Mouse (Mus musculus) urinary bladder, adult 18-20 months (tissue): ENCODE results near the gene Ptprn2.

ENCODE experiments used
- DNase-seq, 2 experiments: peaks; one replicate each; pipeline ENCODE4 v3.0.0; 2022; ENCODE audit warnings: low spot score in 2 of 2, mixed read lengths in 2 of 2

Gene Ptprn2

DNA sequence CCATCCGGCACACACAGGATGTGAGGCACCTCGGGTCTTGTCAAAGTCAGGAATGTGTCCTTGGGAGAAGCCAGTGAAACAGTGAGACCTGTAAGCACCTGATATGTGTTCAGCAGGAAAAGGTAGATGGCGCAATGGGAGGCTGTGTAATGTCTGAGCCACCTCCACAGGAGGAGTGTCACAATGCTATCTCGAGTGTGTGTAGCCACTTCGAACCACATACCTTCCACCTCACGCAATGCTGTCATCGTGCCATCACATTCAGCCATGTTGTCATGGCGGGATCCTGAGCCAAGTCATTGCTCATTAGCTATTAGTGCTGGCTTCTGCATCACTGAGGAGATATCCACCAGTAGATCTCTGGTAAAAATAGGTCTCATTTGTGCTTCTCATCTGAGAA lies 290.9 kb downstream of the Ptprn2 start:
- DNase-seq = no peak

DNA sequence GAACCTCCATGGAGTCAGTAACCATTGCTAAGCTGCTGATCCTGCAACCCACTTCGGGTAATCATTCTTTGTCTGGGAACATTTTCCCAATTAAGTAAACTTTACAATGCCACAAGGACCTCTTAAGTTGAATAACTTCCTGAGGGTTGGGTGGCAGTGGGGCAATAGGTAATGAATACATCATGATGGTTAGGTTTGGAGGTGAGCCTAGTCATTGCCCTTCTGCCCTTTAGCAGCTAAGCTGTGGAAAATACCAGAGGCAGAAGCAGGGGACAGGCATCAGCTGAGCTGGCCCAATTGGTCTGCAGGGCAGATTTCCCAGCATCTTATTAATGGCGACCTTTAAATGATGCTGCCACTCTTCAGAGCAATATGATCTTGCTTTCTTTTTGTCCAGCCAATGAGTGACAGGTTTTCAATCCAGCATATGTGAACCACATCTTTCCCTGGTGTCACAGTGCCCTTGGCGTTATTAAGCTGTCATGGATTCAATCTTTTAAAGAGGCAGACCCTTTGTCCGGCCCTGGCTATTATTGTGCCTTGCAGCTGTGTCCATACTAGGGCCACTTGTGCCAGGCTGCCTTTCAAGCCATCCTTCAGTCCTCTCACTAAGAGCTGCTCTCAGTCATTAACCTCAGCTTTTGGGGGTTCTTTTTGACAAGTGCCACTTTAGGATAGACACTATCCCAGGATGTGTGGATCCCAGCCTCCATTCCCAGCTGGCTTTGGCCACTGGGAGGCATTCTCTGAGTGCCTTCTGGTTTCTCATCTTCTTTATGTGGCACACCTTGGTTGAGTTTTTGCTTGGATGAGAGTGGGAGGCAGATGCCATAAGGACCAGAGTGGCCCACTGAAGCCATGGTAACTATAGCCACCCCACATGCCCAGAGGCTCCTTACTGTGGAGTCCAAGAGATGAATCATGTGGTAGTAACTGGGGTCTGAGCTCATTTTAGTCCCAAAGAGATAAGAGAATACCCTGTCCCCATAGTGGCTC lies 292.9 kb downstream of the Ptprn2 start:
- DNase-seq = no peak

DNA sequence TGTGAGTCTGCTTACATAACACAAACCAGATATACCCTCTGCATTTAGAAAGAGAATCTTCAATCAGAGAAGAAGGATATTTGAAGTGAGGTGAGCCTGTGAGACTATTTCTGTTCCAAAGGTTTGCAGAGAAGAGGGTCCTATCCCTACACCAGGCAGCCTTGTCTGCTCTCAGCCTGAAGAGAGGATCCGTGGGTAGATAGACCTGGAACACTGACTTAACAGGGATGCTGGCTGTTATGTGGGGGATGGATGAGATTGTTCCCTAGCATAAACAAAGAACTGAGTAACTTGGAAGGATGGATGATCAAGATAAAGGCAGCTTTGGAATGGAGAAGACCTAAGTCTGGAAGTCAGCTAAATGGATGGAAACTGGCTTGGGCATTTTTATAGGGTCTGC lies 294.9 kb downstream of the Ptprn2 start:
- no peak for DNase-seq

DNA sequence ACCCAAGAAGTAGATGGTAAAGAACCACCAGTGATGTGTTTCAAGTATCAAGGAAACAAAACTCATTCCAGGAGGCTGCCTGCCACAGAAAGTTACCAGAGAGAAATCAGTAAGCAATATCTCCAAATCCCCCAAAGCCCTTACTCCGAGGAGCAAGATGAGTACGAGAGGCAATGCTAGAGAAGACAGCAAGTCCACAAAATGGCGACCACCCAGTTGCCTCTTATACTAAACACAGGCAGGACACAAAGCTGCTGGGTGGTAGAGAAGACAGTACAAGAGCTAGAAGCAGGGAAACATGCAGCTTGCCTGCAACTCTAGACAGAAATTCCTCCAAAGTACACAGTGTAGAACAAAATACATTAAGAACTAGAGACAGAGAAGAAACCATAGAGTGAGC lies 300.2 kb downstream of the Ptprn2 start:
- DNase-seq = no peak

DNA sequence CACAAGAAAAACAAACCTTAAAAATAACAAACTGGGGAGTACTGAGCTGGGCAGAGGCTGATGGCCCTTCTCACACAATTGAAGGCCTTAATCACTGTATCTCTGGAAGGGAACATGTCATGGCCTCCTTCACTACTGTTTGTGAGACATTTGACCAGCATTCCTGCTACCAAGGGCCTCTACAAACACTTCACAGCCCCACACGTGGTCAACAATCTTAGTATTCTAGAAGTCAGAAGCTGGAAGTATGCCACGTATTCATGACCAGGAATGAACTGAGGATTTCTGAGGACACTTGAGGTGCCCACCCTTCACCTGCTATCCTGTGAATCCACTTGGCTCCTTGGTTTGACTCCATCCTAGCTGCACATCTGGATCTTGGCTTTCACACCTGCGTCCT lies 302.8 kb downstream of the Ptprn2 start:
- DNase-seq = no peak

DNA sequence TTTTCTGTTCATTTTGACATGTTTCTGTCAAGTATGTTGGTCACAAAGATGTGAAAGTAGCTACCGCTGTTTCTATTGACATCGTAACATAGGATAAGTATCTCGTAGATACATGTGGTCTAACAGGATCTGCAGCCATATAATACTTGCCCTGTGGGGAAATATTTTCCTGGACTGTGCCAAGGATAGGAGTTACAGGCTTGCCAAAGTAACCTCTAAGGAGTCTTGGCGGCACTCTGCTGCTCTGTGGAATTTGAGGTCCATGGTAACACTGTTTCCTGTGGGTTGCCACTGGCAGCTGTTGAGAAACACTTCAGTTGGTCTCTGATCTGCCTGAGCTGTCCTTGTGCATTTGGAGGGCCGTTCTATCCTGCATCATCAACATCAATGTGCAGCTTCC lies 317.8 kb downstream of the Ptprn2 start:
- no peak for DNase-seq

DNA sequence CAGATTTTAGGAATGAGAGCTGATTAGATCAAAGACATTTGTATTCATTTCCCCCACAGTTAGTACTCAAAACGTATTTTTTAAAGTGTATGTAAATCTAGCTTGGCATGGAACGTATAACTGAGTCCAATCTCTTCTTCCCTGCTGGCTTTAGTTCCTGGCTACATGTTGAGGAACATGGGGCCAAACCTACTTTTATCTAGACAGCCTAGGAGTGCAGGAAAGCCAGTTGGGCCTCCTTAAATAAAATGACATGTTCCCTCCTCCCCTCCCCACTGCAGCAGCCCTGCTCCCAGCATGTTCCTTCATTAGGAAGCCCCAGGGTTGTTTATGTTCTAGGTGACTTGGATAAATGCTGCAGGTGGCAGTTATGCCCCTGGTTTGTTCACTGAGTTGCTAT lies 319.2 kb downstream of the Ptprn2 start:
- no peak for DNase-seq

DNA sequence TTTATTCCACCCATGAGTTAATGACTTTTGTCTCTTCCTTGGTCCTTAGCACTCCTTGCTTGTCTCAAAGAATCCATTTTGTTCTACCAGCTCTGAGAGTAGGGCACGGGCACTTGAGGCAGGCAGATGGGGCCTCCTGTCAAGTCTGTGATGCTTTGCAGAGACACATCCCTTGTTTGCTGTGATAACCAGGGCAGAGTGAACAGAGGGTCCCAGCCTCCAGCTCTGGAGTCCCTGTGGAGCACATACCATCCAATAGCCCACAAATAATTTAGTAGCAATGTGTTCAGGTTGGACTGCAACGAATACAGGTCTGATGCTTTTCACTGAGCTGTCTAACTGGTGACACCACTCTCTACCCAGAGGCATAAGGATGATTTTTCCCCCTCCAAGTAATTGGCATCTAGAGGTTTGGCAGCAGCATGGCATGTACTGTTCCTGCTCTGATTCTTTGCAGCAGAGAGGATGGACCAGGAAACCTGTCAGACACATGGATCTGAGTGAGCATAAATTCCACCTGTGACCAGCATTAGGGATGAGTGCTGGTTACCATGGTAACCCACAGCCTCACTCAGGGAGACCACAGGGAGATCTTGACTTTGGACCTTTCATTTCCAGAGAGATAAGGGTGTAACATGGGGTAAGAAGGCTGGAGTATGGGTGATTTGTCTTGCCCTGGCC lies 319.7 kb downstream of the Ptprn2 start:
- DNase-seq = no peak

DNA sequence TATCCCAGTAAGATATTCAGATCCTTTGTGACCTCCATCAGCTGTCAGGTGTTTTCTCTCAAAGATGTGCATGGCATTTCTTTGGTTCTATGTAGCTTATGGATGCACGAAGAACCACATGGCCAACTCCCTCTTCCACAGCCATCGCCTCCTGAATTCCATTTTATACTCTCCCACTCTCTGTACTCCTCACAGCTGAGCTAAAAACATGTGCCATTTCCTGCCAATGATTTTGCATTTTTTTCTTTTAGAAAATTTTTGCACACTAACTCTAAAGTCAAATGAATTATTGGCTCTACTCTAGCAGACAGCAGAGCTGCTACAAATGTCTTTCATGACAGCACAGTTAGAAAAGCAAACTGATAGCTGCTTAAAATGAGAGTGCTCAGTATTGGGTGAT lies 320.6 kb downstream of the Ptprn2 start:
- DNase-seq = no peak

DNA sequence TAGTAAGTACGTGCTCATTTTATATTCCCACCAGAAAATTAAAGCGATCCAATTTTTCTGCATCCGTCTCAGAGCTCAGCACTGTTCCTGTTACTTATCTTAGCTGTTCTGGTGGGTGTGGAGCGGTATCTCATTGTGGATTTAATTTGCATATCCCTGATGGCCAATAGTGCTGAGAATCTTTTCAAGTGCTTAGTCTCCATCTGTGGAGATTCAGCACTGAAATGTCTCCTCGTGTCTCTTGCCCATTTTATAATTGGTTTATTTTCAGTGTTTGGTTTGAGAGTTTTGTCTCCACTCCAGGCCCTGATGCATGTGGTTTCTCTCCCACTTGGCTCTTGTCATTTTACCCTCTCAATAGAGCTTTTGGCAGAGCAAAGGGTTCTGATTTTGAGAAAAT lies 327.5 kb downstream of the Ptprn2 start:
- no peak for DNase-seq

DNA sequence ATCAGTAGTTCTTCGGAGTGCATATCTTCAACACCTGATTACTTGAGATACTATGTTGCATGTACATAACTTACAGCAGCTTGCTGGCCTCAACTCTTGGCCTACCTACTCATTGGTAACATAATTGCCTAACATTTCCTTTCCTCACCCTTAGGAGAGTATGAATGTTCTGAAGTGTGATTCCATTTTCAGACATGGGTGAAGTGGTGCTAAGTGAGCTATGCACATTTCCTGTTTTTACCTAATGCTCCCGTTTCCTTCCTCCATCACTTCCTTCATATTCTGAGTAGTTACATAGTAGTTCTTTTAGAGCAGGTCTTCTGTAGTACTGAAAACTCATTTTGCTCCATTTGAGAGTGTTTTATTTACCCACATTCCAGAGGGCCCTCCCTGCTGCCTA lies 334.3 kb downstream of the Ptprn2 start:
- no peak for DNase-seq

DNA sequence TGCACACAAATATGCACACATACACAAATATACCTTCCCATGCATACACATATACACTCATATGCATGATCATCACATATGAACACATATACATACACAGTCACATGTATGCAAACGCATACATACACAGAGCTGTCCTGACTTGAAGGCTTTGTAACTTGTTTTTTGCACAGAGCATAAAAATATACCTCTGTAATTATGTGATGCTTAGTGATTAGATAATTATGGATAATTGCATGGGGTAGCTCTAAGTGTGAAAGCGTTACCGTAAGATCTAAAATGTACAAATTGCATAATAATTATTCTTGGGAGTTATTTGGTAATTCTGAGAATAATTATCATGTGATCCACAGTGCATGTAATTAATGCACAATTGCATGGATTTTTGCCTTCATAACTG lies 337.8 kb downstream of the Ptprn2 start:
- DNase-seq = no peak

DNA sequence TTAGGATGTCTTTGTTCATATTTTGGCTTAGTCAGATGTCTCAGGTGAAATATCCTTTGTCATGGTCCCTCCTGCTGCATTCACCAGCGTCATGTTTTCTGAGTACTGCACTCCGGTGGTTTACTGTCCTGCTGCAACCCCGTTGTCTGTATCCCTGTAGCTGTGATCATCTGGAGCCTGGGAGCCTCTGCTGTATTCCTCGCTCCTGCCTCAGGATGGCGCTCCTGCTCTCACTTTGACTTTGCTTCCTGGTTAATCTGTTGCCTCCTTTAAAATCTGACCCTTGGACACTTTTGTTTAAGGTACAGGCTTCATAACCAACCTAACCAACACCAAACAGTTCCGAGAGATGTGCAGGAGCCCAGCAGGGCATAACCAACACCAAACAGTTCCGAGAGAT lies 342.2 kb downstream of the Ptprn2 start:
- no peak for DNase-seq

DNA sequence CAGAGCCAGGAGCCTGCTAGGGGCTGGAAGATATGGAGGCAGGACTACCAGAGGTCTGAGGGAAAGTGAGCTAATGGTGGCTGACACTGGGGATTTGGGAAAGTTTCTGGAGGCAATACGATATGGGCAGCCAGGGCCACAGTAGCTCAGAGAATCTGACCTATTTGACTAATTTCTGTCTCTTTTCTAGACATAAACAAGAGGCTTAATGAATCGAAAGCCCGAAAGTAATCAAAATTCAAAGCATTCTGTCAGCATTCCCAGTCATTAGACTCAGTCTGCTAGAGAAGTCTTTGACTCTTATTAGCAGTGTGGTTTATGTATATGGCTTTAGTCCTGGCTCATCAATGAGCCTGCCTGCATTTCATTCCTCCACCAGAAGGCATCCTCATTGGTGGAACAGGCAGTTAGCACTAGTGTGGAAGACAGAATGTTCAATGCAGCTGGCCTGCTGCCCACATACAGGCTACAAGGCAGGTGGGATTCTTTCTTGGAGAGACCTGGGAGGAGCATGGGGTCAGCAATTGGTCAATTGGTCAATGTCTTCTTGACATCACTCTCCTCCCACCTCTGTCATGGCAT lies 353.2 kb downstream of the Ptprn2 start:
- DNase-seq = no peak

DNA sequence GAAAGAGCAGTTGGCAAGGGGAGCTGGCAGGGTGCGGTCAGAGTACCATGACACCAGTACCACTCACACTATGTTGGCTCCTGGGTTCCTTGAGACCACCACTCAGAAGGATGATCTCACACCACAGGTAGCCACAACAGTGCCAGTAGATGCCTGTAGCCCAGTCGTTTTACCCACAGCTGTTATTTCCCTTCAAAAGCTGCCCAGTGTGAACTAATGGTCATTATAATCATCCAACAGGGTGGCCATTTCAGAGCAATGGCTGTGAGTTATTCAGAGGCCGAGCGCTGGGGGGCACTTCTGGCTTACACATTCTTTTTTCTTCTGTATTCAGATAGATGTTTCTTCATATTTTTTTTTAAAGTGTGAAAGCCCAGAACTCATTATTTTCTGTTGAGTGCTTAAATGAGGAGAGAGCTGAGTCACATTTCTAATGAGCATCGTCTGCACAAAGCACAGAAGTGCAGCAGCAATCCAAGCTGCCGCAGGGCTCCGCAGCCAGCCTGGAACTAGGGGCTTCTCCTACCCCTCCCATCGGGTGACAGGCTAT lies 357.3 kb downstream of the Ptprn2 start:
- no peak for DNase-seq

DNA sequence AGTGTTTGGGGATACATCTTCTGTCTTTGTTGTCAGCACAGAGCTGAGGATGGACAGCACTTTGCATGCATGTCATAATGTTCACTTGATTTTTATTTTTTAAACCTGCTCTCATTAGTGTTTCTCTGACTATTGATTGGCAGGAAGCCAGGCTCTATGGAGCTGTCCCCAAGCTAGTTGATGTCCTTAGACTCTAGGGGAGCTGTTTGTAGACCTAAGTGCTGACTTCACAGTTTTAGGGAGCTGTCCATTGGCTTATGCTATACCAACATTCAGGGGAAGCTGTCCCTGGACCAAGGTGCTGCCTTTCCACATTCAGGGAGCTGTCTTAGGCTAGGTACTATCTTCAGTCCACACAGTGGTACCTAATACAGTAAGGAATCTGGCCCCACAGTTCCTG lies 360.7 kb downstream of the Ptprn2 start:
- no peak for DNase-seq

DNA sequence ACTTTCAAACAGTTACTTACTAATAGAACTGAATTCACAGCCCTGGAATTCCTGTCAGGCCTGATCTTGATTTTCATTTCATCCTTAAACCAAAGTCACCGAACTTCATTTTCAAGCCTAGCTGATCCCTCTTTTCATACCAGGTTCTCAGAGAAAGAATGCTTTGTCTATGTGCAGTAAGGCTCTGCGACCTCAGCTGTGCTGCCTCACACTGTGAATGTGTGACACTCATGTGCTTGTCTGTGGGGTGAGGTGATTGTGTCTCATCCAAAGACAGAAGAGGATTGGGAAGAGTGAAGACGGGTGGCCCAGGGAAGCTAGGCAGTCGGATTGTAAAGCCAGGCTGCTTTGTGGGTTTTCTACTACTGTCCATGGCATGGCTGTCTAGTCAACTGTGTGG lies 361.5 kb downstream of the Ptprn2 start:
- DNase-seq = no peak

DNA sequence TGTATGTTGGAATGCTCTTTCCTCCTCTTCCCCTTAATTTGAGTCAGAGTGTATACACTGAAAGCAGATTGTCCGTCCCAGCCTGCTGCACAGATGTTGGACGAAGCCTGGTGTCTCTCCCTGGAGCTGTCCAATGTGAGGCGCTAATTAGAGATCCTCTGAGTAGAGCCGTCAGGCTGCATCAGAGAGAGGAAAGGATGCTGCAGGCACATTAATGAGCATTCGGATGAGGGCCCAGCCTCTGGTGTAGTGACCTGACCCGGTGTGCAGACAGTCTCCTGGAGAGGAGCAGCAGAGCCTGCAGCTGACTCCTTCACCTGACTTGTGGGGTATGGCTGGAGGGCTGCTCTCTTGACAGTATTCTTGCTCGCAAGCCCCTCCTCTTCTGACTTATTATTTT lies 370.8 kb downstream of the Ptprn2 start:
- DNase-seq = no peak

DNA sequence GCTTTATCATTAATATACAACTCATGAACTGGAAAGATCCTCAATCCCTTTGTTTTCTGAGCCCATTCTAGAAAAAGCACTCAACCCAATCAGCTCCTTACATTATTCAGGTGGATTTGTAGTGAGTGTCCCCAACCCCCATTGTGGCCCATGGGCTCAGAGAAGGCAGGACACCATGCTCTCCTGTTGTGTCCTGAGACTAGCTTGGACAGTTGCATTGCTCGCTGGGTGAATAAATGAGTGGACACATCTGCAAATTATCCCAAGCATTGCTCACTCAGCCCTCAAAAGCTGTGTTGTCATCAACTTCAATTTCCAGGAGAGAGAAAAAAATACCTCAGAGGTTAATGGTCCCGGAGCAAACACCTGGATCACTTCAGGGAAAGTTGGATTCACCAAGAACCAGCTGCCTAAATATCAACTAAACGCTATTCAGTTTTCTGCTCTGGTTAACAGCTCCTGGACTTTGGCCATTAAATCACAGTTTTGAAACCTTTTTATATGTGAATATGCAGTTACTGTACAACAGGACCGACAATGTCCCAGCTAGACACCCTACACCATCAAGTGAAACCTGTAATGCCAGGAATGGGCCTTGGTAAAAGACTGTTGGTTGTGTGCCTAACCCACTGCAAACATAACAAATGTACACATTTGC lies 376.0 kb downstream of the Ptprn2 start:
- no peak for DNase-seq

DNA sequence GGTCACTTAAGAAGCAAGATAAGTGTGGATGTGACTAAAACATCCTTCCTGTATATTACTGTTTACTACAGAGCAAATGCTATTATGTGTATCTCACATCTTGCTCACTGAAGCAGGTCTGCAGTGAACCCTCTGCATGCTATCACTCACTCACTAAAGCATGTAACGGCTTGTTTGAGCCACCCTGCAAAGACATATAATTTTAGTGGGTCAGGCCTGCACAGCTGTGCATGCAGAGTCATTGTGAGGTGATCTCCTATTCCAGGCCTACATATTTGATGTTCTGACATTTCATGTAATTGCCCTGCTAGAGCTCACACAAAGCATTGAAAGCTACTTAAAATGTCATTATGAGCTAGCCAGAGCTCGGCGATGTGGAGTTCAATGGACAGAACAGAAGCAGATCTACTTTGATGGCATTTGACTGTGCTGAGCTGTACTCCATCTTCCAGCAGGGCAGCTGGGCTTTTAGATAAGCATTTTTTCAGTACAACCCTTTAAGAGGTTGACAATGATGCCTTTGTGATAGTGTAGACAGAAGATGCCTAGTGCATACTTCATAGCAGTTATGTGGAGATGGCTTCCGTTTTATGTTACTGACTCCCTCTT lies 377.9 kb downstream of the Ptprn2 start:
- no peak for DNase-seq

DNA sequence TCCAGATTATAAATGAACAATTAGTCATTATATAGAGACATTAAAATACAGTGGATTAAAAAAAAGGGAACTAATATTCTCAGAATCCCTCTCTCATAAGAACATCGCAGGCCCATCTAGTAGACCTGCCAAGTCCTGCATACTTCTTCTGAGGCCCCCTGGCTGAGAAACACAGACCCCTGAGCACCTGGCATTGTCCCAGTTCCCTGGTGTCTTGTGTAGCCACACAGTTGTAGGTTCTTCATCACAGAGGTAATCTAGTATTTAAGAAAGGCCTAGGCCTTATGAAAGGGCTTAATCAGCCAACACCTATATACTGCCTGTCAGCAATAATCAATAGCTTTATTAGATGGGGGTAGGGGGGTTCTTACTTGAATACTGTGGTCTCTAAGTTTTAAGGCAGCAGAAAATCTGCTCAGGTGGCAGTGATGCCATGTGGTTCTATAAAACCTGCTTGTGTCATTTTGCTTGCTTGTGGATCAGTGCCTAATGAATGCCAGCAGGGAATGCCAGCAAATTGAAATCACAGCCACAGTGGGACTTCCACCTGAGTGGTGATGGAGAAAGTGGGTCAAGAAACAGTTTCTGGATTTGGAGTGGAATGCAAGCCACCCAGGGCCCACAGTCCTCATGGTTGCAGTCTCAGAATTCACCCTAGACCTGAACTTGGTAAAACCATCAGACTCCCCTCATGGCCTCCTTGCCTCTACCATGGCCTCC lies 388.5 kb downstream of the Ptprn2 start:
- DNase-seq = no peak
